Mouse (Mus musculus) monocyte, adult 5-6 weeks (primary cell): ENCODE measurements around the gene D1Pas1. TPM values are rescaled to one million over a fixed set of nuclear protein-coding genes. Genes with fewer than 3 reads are reported as not detected.

Experiments used
- ATAC-seq: fragments of 153-309, 156-312 bp; replicated peaks from 2 replicates; pipeline ENCODE4 v1.8.0; 2017; ENCODE audit warnings: mild to moderate bottlenecking; ENCODE audit not compliant: low TSS enrichment, insufficient number of reproducible peaks, severe bottlenecking, poor library complexity, low FRiP score
- total RNA-seq: library from RNA; stranded (forward); fragments of 200-1000, 200-491, 200-594 nt; gene quantifications from 3 replicates; pipeline ENCODE4 v1.2.3, GENCODE M21; 2017

The D1Pas1 gene
- total RNA-seq = 0.38 TPM in 1 of 3 replicates, not detected in the others

DNA sequence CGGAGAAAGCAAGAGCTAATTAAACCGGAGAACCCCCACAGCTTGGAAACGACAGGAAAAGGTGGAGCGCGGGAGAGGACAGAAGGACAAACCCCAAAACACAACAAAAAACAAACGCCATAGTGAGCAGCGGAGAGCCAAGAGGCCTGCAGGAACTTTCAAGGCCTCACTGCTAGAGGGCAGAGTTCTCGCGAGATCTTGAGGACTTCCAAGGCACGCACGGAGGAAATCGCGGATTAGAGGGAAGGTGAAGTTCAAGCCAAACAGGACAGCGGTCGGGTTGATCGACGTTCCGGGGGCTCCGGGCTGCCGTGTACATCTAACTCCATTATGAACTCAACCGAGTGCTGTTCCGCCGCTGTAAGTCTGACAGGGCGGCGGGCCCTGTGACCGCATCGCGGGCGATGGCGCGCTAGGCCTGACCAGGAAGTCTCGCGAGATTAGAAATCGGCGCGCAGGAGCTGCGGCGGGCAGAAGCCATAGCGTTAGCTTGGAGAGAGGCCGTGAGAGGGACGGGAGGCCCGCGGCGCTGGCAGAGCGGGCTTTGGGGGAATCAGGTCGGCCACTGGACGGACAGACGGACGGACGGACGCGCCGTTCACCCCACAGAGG lies at the start of gene D1Pas1:
Gene D1Pas1, plus strand, starts transcription at position 216 of the 612 bp plus-strand sequence.
- no peak for ATAC-seq

DNA sequence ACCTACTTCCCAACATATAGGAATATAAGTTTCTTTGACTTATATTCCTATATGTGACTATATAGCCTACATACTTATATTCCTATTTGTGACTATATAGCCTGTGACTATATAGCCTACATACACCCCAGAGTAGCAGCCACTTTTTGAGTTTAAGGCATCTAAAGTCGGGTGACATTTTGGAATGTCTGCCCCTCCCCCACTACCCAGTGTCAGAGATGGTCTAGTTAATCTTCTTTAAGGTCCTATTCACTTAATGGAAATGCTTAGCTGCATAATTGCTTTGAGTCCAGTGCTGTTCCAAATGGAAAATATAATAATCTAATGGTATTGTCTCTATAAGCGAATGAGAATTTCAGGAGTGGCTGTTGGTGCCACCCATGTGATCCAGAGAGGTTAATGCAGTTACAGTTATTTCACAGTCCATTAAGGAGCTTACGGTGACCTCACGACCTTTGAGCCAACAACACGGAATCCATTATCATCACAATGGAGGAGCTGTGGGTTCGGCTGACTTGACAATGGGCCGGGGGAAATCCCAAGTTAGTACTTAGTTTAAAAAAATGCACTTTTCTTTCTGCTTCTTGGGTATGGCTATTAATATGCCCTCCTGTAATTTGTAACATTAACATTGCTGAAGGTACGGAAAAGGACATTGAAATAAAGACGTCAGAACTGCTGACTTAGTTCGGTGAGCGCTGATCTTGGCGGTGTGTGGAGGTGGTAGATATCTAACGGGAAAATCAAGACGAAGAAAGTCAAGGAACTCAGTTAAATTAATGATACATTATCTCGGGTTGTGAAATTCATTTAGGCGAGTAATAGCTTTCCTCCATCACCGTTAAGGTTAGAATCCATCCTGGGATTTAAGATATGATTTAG lies 44.5 kb upstream of the D1Pas1 start:
- ATAC-seq = no peak

DNA sequence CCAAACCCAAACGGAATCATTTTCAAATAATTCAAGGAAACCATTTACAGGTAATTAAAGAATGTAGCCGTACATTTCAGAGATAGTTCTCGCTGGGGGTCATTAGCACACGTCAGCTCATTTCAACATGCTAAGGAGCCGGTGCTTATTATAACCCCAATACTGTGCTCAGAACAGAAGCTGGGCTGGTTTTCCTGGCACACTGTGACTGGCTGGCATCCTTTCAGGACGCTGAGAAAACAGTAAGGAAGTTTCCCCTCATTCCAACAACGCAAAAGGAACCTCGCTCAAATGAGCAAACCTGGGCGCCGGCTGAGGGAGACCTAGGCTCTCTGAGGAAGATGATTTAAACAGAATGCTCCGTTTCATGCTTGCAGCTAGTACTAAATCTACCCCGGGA lies 43.2 kb upstream of the D1Pas1 start:
- no peak for ATAC-seq

DNA sequence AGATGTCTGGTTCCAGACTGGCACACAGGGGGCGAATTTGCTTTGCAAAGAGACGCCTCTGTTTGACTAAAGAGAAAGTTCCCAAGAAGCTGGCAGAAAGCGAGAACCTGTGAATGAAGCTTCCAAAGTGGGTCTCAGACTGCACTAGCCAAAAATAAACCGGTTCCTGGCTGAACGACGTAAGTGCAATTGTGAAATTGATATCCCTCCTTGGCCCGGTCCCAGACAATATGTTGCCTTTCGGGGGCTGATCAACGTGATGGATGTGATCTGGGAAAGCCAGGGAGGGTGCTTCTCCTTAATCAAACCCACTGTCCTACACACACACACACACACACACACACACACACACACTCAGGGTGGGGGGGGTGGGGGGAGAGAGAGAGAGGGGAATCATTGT lies 41.8 kb upstream of the D1Pas1 start:
- no peak for ATAC-seq

DNA sequence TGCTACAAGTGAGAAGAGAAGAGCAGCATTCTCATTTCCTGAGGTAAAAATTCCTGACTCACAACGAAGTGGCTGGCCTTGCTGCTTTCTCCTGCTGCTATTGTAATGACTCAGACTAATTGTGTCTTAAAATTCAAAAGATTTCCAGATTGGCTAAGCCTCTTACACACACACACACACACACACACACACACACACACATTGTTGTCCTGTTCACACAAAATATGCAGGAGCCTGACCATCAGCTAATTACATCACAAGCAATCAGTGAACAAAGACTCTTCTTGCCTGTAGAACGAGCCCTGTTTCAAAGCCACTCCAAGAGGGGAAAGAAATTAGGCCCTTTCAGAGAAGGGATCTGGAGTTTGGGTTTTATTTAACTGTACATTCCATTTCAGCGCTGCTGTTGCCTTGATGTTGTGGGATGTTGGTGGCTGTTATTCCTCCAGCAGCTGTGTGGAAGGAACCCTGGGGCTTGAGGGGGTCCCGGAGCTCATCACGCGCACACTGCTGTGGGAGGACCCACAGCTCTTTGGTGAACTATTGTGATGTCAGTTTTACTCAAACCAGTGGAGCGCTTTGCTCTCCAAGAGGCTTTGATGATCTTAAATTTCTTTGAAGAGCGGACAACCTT lies 40.8 kb upstream of the D1Pas1 start:
- ATAC-seq = no peak

DNA sequence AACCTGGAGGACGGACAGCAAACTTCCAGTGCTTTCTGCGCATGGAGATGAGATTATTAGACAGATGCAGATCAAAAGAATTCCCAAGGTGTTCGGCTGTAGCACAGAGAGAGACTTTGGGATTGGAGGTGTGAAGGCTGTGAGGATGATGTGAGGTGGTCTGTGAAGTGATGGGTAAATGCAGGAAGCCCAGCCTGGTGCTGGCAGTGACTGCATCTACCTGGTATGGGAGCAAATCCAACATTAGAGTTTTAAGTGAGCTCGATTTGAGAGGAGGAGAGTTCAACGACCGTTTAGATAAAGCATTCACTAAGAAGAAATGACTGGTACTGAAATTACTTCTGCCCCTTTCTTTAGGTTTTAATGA lies 40.3 kb upstream of the D1Pas1 start:
- ATAC-seq = no peak

DNA sequence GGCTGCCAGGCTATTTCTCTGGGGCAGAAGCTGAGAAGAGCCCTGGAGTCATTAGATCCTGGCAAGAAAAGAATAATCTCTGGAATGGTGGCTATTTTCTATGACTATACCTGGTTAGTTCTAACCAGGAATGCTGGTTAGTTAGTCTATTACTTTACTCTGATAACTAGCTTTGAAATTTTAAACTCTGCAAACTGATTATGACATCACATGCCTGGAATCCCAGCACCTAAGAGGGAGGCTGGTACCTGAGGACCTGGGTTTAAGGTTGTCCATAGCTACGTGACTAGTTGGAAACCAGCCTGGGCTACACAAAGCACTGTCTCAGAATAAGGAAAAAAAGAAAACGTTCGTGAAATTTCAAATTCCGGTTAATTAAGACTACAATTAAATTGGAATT lies 39.7 kb upstream of the D1Pas1 start:
- ATAC-seq = no peak

DNA sequence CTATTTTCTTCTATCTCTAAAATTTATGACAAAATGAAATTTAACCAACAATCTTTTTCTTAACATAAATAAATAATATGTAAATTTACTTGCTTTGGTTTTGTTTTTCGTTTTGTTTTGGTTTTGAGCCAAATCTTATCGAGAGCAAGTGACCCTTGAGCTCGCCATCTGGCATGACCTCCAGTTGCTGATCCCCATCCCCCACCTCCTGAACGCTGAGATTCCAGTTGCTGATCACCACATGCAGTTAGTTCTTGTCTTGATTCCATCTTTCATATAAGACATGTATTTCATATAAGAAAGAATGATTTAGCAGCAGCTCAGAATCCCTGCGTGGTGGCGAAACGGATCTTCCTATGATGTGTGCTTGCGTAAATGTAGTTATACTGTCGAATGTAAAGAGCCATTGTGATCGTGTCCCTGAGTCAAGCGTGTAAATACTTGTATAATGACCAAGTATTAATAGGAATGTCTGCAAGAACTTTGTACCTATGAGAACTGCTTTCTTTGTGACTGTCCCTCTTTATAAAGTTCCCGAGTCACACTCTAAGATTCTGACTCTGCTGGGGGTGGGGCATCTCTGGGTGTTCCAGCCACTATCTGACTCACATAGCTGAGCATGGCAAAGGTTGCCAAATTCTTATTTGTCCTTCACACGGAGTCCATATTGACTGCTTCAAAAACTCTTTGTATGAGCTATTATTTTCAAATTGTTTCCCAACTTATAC lies 36.9 kb upstream of the D1Pas1 start:
- no peak for ATAC-seq

DNA sequence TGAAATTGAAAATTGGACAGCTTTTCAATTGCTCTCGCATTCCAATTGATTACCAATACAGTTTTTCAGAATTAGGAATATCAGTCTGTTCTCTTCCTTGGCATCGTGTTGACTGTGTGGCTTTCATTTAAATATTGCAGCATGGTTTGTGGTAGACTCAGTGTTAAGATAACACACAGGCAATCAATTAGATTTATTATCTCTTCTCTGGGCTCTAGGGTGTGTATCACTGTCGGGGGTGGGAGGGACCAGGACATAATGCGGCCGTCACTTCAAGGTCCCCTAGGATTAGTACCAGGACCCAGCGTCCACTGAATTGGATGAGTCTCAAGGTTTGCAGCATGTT lies 36.4 kb upstream of the D1Pas1 start:
- ATAC-seq = no peak

DNA sequence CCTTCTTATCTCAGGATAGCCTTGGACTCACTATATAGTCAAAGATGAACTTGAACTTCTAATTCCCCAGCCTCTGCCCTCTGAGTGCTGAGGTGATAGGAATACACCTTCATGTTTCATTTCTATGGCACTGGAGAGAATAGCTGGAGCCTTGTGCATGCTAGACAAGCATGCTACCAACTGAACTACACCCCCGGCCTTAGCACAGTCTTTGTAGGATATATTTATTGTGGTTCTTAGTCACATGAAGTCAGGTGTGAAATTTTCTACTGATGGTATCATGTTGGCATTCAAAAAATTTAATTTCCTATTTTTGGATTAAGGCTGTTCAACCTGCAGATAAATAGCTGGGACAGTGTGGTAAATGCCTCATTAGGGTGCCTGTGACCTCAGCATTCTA lies 33.0 kb upstream of the D1Pas1 start:
- ATAC-seq = no peak

DNA sequence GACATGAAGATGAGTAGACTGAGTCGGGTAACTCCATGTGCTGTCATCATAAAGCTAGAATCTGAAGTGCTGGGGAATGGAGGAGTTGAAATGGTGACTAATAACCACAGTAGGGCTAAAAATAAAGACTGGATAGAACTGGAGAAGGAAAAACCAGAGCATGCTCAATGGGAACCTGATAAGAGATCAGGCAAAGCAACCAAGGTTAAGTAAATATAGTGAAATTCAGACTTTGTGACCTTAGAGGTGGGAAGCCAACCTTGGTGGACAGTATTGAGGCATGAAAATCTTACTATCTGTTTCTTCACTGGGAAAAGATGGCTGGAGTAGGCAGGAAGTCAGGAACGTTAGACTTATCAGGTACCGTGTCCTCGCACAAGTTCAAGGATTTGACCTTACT lies 14.8 kb upstream of the D1Pas1 start:
- ATAC-seq = no peak

DNA sequence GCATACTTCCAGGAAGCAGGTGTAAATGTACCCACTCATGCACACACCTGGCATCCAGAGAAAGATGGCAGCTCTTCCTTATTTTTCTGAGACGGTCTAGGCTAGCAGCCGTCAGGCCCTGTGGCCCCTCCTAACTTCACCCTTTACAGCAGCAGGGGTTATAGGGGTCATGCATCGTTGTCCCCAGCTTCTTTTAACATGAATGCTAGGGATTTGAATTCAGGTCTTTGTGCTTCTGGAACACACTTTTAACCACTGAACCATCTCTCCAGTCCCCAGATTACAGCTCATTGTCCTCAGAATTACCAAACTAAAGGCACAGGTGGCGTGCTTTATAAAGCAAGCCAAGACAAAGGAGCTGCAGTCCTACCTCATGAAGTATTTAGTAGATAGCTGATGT lies 12.6 kb upstream of the D1Pas1 start:
- ATAC-seq = no peak

DNA sequence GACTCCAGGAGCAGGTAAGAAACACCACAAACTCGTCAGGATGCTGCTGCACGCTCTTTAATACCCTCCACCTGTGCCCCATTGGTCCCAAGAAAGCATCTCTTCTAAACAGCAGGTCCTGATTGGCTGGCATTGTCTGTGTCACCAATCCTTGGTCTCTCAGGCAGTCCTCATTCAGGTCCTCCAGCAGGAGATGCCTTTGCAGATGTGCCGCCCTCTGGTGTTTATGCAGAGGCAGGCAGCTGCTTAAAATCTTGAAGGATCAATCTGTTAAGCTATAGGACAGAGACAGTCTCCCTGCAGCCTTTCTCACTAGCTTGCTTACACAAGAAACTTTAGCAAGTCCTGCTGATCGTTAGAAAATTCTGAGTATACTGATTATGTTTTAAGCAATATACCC lies 7.8 kb upstream of the D1Pas1 start:
- no peak for ATAC-seq

DNA sequence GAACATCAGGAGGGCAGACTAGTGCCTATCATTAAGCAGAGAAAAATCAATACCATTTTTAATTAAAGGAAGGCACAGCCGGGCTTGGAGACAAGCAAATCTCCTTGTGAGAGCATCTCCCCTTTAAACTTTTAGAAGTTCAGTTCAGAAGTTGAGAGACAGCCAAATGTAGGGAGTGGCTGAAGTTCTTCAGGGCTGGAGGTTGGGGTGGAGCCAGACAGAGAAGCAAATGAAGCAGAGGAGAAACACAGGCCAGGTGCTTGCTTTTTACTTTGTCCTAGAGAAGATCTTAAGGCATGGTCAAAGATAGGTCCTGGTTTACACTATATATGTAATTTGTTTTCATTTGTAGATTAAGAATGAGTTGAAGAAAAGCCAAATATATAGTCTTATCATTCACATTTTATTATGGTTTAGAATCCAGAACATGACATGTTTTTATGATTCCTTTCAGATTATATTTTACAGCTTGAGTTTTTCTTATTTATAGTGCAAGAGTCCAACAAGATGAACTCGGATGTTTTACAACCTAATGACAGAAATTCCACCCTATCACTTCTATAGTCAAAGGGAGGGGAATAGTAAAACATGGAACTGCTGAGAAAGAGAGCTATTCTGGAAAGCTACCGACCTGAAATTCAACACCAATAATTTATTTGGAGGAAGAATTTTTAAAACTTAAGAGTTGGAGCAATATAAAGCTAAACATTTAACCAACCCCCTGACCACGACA lies 2.9 kb upstream of the D1Pas1 start:
- ATAC-seq = no peak

DNA sequence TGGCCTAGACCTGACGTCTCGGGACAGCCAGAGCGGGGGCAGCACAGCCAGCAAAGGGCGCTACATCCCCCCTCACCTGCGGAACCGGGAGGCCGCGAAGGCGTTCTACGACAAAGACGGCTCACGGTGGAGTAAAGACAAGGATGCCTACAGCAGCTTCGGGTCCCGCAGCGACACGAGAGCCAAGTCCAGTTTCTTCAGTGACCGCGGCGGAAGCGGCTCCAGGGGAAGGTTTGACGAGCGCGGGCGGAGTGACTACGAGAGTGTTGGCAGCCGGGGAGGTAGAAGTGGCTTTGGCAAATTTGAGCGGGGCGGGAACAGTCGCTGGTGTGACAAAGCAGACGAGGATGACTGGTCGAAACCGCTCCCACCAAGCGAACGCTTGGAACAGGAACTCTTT lies 710 bp downstream of the D1Pas1 start:
- no peak for ATAC-seq

DNA sequence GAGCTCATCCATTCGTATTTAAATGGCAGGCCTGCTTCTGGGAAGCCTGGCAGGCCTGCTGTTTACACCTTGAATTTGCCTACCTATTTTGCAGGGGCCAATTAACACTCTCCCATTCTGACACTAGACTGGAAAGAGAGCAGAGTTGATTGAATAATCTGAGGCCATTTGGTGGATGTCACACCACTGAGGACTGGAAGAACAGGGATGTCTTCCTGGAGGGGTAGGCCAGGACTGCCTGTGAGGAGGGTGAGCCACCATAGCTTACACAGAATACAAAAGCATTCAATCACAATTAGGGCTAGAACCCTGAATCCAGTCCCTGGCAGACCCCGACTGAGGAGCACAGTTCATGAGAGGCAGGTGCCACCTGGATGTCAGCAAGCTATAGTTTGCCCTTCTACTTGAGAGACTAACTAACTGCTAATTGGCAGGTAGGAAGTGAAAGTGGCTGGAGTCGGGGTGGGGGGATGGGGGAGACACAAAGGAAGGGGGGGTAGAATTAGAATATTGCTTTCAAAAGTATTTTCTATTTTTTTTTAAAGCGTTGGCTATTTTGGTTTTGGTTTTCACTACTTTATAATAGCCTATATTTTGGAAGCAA lies 9.8 kb downstream of the D1Pas1 start:
- ATAC-seq = no peak

DNA sequence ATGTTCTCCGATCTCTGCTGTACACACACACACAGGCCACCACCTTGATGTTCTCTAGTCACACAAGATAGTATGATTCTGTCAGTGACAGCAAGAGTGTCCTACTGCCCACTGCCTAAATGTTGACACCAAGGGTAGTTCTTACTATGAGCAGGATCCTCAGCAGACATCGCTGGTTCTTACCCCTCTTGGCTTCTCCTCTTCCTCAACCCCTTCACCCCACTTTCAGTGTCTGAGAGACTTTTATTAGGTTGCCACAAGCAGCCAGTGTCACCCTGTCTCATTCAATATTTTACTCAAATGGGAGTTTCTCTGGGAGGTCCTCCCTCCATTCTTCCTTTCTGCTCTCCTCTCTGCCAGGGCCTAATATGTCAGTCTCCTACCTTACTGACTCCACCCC lies 10.6 kb downstream of the D1Pas1 start:
- ATAC-seq = no peak

DNA sequence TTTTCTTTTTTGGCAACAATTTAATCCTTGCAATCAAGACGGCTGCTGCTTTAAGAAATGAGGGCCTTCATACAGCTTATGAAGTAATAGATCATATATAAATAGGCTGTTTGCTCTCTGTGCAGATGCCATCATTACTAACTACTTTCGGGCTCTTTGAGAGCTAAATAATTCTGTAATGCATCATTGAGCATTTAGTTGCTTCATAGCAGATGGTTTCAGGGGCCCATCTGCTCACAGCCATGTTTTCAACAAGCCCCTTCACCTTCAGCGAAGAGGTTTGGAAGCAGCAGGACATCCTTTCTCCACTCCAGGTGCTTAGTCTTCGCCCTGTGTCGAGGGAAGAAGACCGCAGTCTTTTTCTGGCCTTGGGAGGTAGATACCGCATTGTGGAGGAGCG lies 12.2 kb downstream of the D1Pas1 start:
- ATAC-seq = no peak
